Mouse (Mus musculus) stomach, embryonic 14.5 days (tissue): ENCODE measurements around the gene P2ry13. TPM values are rescaled to one million over a fixed set of nuclear protein-coding genes. Genes with fewer than 3 reads are reported as not detected.
A peak's percentile ranks its signal among the peaks of the same experiment; 100 is the strongest.

Experiments
- ATAC-seq: fragments of 200-750 bp; cut with Nextera tagmentation; 2 replicates; pipeline ENCODE4 v1.8.0; 2017; ENCODE audit warnings: low read depth, moderate TSS enrichment; ENCODE audit not compliant: insufficient number of reproducible peaks, insufficient read depth, low FRiP score
- H3K27ac ChIP-seq: fragments of 300-500 bp; sonication (generic); 2 replicates; pipeline ENCODE4 v1.5.1; 2014; ENCODE audit warnings: mild to moderate bottlenecking, low read length, moderate library complexity, mixed read lengths
- H3K27me3 ChIP-seq: fragments of 300-500 bp; sonication (generic); 2 replicates; pipeline ENCODE4 v1.6.1; 2014; ENCODE audit warnings: low read length, control low read depth, mixed read lengths; ENCODE audit not compliant: control insufficient read depth, insufficient read depth
- H3K36me3 ChIP-seq: fragments of 300-500 bp; sonication (generic); 2 replicates; pipeline ENCODE4 v1.6.1; 2014; ENCODE audit warnings: mild to moderate bottlenecking, control low read depth, low read length, moderate library complexity, mixed read lengths; ENCODE audit not compliant: control insufficient read depth, insufficient read depth
- H3K4me1 ChIP-seq: fragments of 300-500 bp; sonication (generic); 2 replicates; pipeline ENCODE4 v1.6.1; 2014; ENCODE audit warnings: low read length, control low read depth, mixed read lengths; ENCODE audit not compliant: control insufficient read depth, insufficient read depth
- H3K4me2 ChIP-seq: fragments of 300-500 bp; sonication (generic); replicated peaks from 2 replicates; pipeline ENCODE4 v1.6.1; 2014; ENCODE audit warnings: low read depth, low read length, control low read depth
- H3K4me3 ChIP-seq: fragments of 300-500 bp; sonication (generic); 2 replicates; pipeline ENCODE4 v1.5.1; 2014; ENCODE audit warnings: low read depth, low read length, control low read depth
- H3K9ac ChIP-seq: fragments of 300-500 bp; sonication (generic); replicated peaks from 2 replicates; pipeline ENCODE4 v1.6.1; 2014; ENCODE audit warnings: low read depth, mild to moderate bottlenecking, control low read depth, low read length, moderate library complexity, mixed read lengths
- H3K9me3 ChIP-seq: fragments of 300-500 bp; sonication (generic); 2 replicates; pipeline ENCODE4 v1.6.1; 2016; ENCODE audit warnings: low read depth, low read length, control low read depth; ENCODE audit not compliant: control insufficient read depth
- WGBS: fragments of 180-500 bp; shearing (Covaris S2); extraction: QIAGEN DNeasy Blood & Tissue Kit; methylation state at CpG from one replicate; pipeline ENCODE4 v1.1.7; 2014; 5-methylcytosine and 5-hydroxymethylcytosine counted together
- polyA plus RNA-seq: library from polyadenylated mRNA; unstranded; fragments of >200 nt; fragmentation: Nextera tagmentation; extraction: Ambion mirVana; gene quantifications from 2 replicates; pipeline ENCODE4 v1.2.1, GENCODE M21; 2014

P2ry13 gene
- polyA plus RNA-seq, 1 experiment from 2014 or later: 1.6 TPM

DNA sequence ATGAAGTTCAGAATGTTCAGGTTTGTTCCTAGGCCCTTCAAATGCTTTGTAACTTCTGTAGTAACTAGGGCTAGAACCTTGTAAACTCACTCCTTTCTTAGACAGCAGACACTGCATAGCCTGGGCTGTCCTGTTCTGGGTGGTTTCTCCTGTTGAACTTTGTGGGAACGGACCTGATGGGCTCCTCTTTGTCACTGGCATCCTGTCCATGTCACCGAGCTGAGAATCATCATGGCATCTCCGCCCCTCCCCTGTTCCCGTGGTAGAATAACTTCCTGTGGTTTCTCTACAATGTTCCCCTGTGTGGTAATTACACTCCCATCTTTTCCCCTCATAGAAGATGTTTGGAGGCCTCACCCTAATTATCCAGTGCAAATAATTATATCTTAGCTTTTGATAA lies 4.7 kb downstream of the P2ry13 start:
- Histone ChIP-seq H3K4me2 (no peak overlapping the region), H3K9me3 (no peaks in the 10 kb centered on the region), H3K4me3 (no peak overlapping the region), H3K4me1 (no peaks in the 10 kb centered on the region), H3K27me3 (no peaks in the 10 kb centered on the region), H3K9ac (no peak overlapping the region), H3K36me3 (no peaks in the 10 kb centered on the region), H3K27ac (no peak overlapping the region)
- no peak for ATAC-seq
- WGBS: 77% methylated on average over 4 of the region's 4 CpGs

DNA sequence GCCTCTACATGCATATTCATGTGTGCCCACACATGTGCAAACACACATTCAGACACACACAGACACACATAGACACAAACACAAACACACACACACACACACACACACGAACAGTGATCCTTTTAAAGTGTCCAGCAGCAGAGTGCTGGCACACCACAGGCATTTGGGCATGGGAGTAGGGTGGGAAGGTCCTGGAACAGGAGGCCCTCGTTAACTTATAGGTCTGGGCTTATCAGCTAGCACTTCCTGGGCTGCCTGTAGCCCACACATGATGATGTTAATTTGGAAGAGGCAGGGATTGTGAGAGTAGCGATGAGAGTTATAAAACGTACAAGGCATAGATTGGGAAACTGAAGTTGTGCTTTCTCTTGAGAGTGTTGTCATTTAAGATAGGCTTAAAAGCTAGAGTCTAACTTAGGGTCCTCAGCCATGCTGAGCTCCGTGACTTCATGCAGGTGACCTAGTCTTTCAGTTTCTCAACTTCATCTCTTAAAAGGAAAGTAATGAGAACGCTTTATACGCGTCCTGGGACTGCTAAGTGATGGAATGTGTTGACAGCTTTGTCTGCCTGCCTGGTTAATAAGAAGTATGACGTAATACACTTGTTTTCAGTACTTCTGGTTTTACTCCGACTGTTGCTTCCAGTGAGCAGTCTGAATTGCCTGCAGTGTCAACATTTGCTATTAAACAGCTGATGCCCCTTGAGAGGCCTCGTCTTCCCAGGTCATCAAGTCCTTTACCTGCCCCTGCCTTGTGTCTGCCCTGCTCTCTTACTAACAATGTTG lies 5.8 kb downstream of the P2ry13 start:
- Histone ChIP-seq H3K27ac (no peak overlapping the region), H3K4me1 (no peaks in the 10 kb centered on the region), H3K9ac (no peak overlapping the region), H3K4me2 (no peak overlapping the region), H3K36me3 (no peaks in the 10 kb centered on the region), H3K4me3 (no peak overlapping the region), H3K9me3 (no peaks in the 10 kb centered on the region), H3K27me3 (no peaks in the 10 kb centered on the region)
- ATAC-seq: no peak
- 49% methylated on average over 11 of the region's 11 CpGs for WGBS

DNA sequence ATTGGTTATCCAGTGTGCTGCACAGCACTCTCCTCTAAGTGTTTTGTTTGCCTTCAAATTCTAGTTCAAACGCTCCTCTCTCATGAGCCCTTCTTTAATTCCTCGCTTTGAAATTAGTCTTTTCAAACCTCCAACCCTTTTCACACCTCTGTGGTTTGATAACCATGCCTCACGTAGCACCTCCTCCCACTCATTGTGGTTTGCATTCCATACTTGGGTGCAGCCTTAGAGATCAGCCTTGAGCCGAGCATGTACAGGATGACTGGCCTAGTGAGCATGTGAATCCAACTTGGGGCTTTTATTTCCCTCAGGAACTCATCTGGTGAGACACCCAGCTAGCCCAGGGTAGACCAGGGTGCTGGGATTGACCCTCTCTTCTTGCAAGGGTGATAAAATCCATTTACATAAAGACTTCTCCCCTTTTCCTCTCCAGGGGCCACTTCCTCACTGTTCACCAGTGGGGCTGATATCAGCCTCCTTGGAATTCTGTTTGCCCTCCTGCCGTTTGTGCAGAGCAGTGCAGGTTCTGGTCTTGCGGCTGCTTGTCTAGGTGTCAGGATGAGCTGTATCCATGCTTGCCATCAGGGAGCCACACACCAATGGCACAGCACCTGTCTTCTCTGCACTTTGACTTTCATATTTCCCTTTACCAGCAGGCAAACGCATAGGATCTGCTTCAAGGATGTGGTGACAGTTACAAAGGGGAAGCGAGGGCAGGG lies 6.7 kb downstream of the P2ry13 start:
- H3K4me1 ChIP-seq: no peaks in the 10 kb centered on the region
- H3K27me3 ChIP-seq: no peaks in the 10 kb centered on the region
- no peaks in the 10 kb centered on the region for H3K9me3 ChIP-seq
- no peak overlapping the region for H3K9ac ChIP-seq
- peak; percentile 83 for ATAC-seq
- no peaks in the 10 kb centered on the region for H3K36me3 ChIP-seq
- WGBS: 70% methylated on average over 8 of the region's 8 CpGs
- peak overlapping the region; percentile 10; the same call in 1 of the 2 replicates for H3K27ac ChIP-seq
- H3K4me2 ChIP-seq: no peak overlapping the region
- no peak overlapping the region for H3K4me3 ChIP-seq

DNA sequence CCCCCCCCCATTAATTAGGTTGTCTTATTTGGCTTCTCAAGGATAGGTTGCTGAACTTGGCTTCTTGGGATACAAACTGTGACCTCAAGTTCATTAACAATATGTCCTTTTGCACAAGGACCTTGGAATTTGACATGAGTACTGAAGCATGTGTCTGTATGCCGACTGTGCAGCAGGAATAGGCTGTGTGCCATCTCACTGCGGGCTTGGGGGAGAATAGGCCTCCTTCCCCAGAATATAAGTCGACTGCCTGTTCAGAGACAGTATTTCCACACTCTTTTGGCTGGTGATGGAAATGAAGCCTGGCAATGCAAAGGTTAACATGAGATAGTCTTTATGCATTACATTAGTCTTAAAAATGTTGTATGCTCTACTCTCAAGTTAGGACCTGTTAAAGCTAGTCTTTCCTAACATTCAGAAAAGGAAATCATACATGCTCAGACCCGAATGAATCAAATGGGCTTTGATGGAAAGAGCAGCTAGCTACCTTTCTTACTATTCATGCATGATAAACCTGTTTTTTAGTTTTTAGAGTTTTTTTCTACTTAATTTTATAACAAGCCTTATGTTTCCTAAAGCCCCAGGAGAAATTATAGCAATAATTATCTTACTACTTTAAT lies 13.2 kb downstream of the P2ry13 start:
- H3K27ac ChIP-seq: no peak overlapping the region
- 78% methylated on average over 4 of the region's 4 CpGs for WGBS
- no peak overlapping the region for H3K4me2 ChIP-seq
- no peak overlapping the region for H3K9ac ChIP-seq
- no peaks in the 10 kb centered on the region for H3K36me3 ChIP-seq
- H3K9me3 ChIP-seq: no peaks in the 10 kb centered on the region
- H3K4me1 ChIP-seq: no peaks in the 10 kb centered on the region
- ATAC-seq: no peak
- no peak overlapping the region for H3K4me3 ChIP-seq
- no peaks in the 10 kb centered on the region for H3K27me3 ChIP-seq

DNA sequence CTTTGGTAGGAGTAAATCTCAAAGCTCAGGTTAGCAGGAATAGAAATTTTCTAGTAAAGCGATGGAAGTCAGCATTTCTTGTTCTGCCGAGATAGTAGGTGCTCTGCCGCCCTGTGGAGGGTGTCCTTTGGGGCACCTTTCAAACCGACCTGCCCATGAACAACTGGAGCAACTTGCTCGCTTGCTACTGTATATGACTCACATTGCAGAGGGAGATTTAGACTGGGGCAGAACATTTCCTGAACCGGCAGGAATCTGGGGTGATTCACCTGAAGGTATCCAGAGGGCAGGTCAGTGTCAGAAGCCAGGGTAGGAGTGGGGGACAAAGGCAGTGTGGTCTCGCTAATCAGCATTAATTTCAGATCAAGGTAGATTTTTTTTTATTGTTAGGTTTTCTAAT lies 15.7 kb downstream of the P2ry13 start, which contains the start of gene Gpr87:
TSS of gene Gpr87 (minus strand) at position 167 of the 400 bp plus-strand sequence.
- H3K4me3 ChIP-seq: no peak within 1 kb of the TSS
- H3K9me3 ChIP-seq: no peaks in the 10 kb centered on the region
- no peaks in the 10 kb centered on the region for H3K4me1 ChIP-seq
- WGBS: 78% methylated on average over 7 of the region's 7 CpGs
- H3K9ac ChIP-seq: no peak within 1 kb of the TSS
- no peaks in the 10 kb centered on the region for H3K36me3 ChIP-seq
- no peak within 1 kb of the TSS for H3K4me2 ChIP-seq
- H3K27ac ChIP-seq: peak within 1 kb of the TSS; percentile 15; the same call in 1 of the 2 replicates
- H3K27me3 ChIP-seq: no peaks in the 10 kb centered on the region
- no peak for ATAC-seq

DNA sequence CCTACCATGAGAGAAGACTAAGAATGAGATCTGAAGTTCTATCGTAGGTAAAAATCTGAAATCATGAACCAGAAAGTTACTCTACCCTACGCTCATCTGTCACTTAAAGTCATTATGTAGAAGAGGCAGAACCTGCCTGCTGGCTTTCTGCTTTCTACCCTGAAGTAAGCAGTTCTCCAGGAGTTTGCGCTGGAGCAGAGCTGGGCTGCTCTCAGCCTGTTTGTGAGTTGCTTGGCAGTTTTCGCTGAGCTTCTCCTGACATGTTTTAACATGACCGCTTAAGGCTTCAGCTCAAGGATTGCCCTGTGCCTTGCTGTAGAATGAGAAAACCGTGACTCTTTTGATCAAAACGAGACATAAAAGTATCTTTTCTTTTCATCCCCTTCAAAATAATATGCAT lies 16.6 kb downstream of the P2ry13 start:
- Histone ChIP-seq H3K9me3 (no peaks in the 10 kb centered on the region), H3K4me2 (no peak overlapping the region), H3K27me3 (no peaks in the 10 kb centered on the region), H3K9ac (no peak overlapping the region), H3K36me3 (no peaks in the 10 kb centered on the region), H3K27ac (peak overlapping the region; percentile 15; the same call in 1 of the 2 replicates), H3K4me1 (no peaks in the 10 kb centered on the region), H3K4me3 (no peak overlapping the region)
- ATAC-seq: no peak
- 81% methylated on average over 7 of the region's 7 CpGs for WGBS

DNA sequence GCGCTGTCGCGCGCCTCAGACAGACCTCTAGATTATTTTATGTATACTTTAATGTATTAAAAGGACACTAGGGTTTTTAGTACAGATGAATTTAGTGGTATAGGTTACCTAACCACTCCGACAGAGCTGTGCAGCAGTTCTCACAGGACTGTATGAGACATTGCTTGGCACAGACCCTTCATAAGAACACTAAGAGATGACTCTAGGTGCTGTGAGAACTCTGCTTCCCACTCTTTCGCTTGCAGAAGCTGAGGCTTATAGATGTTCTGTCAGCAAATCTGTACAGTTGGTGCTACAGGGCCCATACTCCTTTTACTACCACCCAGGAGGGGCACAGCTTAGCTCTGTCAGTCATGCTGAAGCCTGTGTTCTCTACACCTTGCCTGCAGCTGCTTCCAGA lies 19.0 kb downstream of the P2ry13 start:
- no peak for ATAC-seq
- 97% methylated on average over 6 of the region's 6 CpGs for WGBS
- H3K4me2 ChIP-seq: no peak overlapping the region

DNA sequence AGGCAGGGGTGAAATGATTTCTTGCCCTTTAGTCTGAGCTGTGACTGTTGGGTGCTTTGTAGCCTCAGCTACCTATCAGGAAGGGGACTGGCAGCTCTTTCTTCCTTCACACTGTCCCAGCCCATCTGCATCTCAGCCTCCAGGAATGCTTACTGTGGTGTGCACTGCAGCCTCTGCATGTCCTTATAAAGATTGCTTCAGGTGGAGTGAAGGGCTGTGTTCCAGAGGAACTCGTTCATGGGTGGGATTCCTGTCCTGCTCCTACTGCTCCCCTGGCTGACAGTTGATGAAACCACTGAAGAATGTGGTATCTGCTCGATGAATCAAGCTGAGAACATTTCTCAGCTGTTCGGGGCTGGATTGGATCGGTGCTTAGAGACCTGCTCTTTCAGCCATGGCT lies 23.3 kb downstream of the P2ry13 start:
- Histone ChIP-seq H3K4me2 (no peak overlapping the region), H3K9ac (no peak overlapping the region), H3K27ac (no peak overlapping the region), H3K27me3 (no peaks in the 10 kb centered on the region), H3K4me1 (no peaks in the 10 kb centered on the region), H3K36me3 (no peaks in the 10 kb centered on the region), H3K4me3 (no peak overlapping the region), H3K9me3 (no peaks in the 10 kb centered on the region)
- no peak for ATAC-seq
- 85% methylated on average over 4 of the region's 4 CpGs for WGBS

More for the DNA sequence above, 19.0 kb downstream of the P2ry13 start:
- Histone ChIP-seq H3K27me3 (no peaks in the 10 kb centered on the region), H3K27ac (no peak overlapping the region), H3K9ac (no peak overlapping the region), H3K4me1 (no peaks in the 10 kb centered on the region), H3K4me3 (no peak overlapping the region), H3K9me3 (no peaks in the 10 kb centered on the region), H3K36me3 (no peaks in the 10 kb centered on the region)
